Mouse (Mus musculus): ENCODE results near the gene Epha10. TPM values are rescaled to one million over a fixed set of nuclear protein-coding genes. Genes with fewer than 3 reads are reported as not detected.
"Not testable (repeated sequence)": the region's sequence is repeated elsewhere in the genome, so short reads cannot be mapped to it uniquely, and the experiment has no call there.

Gene Epha10
- total RNA-seq, 2 experiments from 2014 or later, result not detected

GRCm38 (mm10) chr4:124890831-124891230 is 10.1 kb downstream of the Epha10 start:
- DNase-seq, result no peak
- intact Hi-C loops (cut with DNase I), result no loop called here

- no peak for DNase-seq
- intact Hi-C loops (cut with DNase I), result no loop called here
These were observed 13.1 kb downstream of the Epha10 start for GRCm38 (mm10) chr4:124893769-124894168.

GRCm38 (mm10) chr4:124894508-124895428 is 14.1 kb downstream of the Epha10 start:
- DNase-seq, result peak in 1 of 2 experiments; percentile 3
- intact Hi-C loops (cut with DNase I), result no loop called here

GRCm38 (mm10) chr4:124898428-124898827 is 17.7 kb downstream of the Epha10 start:
- DNase-seq, result no peak
- intact Hi-C loops (cut with DNase I), result no loop called here

GRCm38 (mm10) chr4:124899906-124900305 is 19.2 kb downstream of the Epha10 start:
- DNase-seq, result no peak
- intact Hi-C loops (cut with DNase I), result no loop called here

GRCm38 (mm10) chr4:124905417-124905816 is 24.7 kb downstream of the Epha10 start:
- no peak for DNase-seq
- intact Hi-C loops (cut with DNase I), result no loop called here

GRCm38 (mm10) chr4:124905971-124906822 is 25.5 kb downstream of the Epha10 start:
- intact Hi-C loops (cut with DNase I), result no loop called here

GRCm38 (mm10) chr4:124928102-124928501 is 47.4 kb downstream of the Epha10 start:
- intact Hi-C loops (cut with DNase I), result no loop called here
- no peak for DNase-seq

More at GRCm38 (mm10) chr4:124905971-124906822, 25.5 kb downstream of the Epha10 start:
- no peak for DNase-seq

GRCm38 (mm10) chr4:124936613-124937471 is 56.1 kb downstream of the Epha10 start, which contains the start of gene 9930104L06Rik:
9930104L06Rik (plus strand) TSS chr4:124937048.
- DNase-seq, result peak; percentile 88 to 93
- intact Hi-C loops (cut with DNase I), result loop anchor here (5.0 to 10.0 kb wide), 2 partner anchors 85 to 132 kb away; partner anchors contain the start of genes 1110065P20Rik, Mtf1 and Yrdc

- not testable (repeated sequence) for DNase-seq
- intact Hi-C loops (cut with DNase I), result loop anchor here (5.0 to 10.0 kb wide), 2 partner anchors 87 to 134 kb away; partner anchors contain the start of genes 1110065P20Rik, Mtf1 and Yrdc
These were observed 58.5 kb downstream of the Epha10 start, which contains the start of gene Cdca8 for GRCm38 (mm10) chr4:124939211-124939610. Cdca8 (minus strand) TSS chr4:124939311.

GRCm38 (mm10) chr4:124943022-124943421 is 62.3 kb downstream of the Epha10 start:
- DNase-seq, result peak; percentile 78 to 89
- intact Hi-C loops (cut with DNase I), result loop anchor here (1.0 to 2.0 kb wide), 2 partner anchors 116 to 158 kb away; no protein-coding TSS in a partner anchor

- no peak for DNase-seq
- intact Hi-C loops (cut with DNase I), result loop anchor here (1.0 to 2.0 kb wide), 2 partner anchors 116 to 157 kb away; no protein-coding TSS in a partner anchor
These were observed 63.1 kb downstream of the Epha10 start for GRCm38 (mm10) chr4:124943781-124944180.

GRCm38 (mm10) chr4:124944961-124945360 is 64.3 kb downstream of the Epha10 start:
- DNase-seq, result no peak
- intact Hi-C loops (cut with DNase I), result no loop called here

- no peak for DNase-seq
- intact Hi-C loops (cut with DNase I), result no loop called here
These were observed 68.8 kb downstream of the Epha10 start for GRCm38 (mm10) chr4:124949488-124949887.

GRCm38 (mm10) chr4:124950181-124951035 is 69.7 kb downstream of the Epha10 start:
- intact Hi-C loops (cut with DNase I), result no loop called here
- DNase-seq, result peak; percentile 31 to 38

GRCm38 (mm10) chr4:124951036-124951433 is 70.3 kb downstream of the Epha10 start:
- intact Hi-C loops (cut with DNase I), result no loop called here
- peak in 1 of 2 experiments; percentile 14 for DNase-seq

- peak in 1 of 2 experiments; percentile 11 for DNase-seq
- intact Hi-C loops (cut with DNase I), result no loop called here
These were observed 72.8 kb downstream of the Epha10 start for GRCm38 (mm10) chr4:124953546-124953945.

- intact Hi-C loops (cut with DNase I), result no loop called here
- DNase-seq, result peak; percentile 20 to 33
These were observed 76.6 kb downstream of the Epha10 start for GRCm38 (mm10) chr4:124957284-124957683.

Measured in heart, postnatal 14 days (tissue).